Mouse (Mus musculus) layer of hippocampus, postnatal 14 days (tissue): Measurements from ENCODE around the gene Drd1. TPM values are rescaled to one million over a fixed set of nuclear protein-coding genes. Genes with fewer than 3 reads are reported as not detected.

Source experiments
- total RNA-seq, 2 experiments: library from RNA; stranded (reverse); gene quantifications; 2 replicates each; pipeline ENCODE4 v1.2.3; 2021

Drd1 gene
- total RNA-seq, 2 experiments from 2014 or later, result 2.4 to 2.9 TPM

Other genes with a start within 250 kb of the Drd1 start
- gene Sfxn1, start 16.2 kb upstream of the Drd1 start, total RNA-seq, result 10 to 100 TPM; 52.3 to 52.9 TPM
- 1 to 10 TPM; 4.8 to 5.7 TPM for gene Hrh2, start 136.4 kb upstream of the Drd1 start, total RNA-seq